Mouse (Mus musculus) heart, adult 8-10 months (tissue): ENCODE measurements around the gene Ahdc1. TPM values are rescaled to one million over a fixed set of nuclear protein-coding genes. Genes with fewer than 3 reads are reported as not detected.

Experiments used
- DNase-seq: peaks from one replicate; pipeline ENCODE4 v3.0.0; 2022; ENCODE audit warnings: low spot score
- total RNA-seq, 4 experiments: library from RNA; stranded (reverse); gene quantifications; 2 replicates each; pipeline ENCODE4 v1.2.4; 2022

The Ahdc1 gene
- total RNA-seq, result 10 to 100 TPM; 37.5 to 52.5 (median 45.0) TPM

GRCm38 (mm10) chr4:133011028-133011820, at the start of gene Ahdc1:
Ahdc1 (plus strand) TSS chr4:133011260.
- peak; percentile 89 for DNase-seq

- DNase-seq, result no peak
Observed at GRCm38 (mm10) chr4:132961866-132962265, 49.2 kb upstream of the Ahdc1 start.

GRCm38 (mm10) chr4:132962628-132963027, 48.4 kb upstream of the Ahdc1 start:
- DNase-seq, result no peak

DNA sequence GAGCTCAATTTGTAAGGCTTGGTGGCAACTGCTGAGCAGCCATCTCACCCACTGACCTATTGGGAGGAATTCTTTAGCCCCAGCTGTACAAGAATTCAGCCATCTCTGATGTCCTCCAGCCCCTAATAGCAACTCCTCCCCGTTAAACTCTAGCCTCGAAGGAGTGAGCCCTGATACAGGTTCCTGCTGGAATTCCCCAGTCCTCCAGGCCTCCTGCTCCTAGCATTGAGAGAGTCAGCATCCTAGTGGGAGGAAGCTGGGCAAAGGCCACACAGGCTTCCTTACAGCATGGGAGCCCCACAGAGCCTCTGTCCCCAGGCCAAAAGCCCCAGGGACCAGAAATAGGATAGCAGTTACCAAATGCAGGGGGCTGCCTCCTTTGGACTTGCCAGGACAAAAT, 47.6 kb upstream of the Ahdc1 start:
- no peak for DNase-seq

DNA sequence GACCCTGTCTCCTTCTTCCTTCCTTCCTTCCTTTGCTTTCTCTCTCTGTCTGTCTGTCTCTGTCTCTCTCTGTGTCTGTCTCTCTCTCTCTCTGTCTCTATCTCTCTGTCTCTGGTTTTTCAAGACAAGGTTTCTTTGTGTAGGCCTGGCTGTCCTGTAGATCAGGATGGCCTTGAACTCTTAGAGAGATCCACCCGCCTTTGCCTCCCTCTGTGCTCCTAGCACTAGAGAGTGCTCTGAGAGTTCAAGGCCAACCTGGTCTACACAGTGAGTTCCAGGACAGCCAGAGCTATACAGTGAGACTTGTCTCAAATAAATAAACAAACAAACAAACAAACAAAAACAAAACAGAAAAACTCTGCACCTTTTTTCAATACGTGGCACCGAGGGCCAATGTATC, 47.0 kb upstream of the Ahdc1 start:
- no peak for DNase-seq

DNA sequence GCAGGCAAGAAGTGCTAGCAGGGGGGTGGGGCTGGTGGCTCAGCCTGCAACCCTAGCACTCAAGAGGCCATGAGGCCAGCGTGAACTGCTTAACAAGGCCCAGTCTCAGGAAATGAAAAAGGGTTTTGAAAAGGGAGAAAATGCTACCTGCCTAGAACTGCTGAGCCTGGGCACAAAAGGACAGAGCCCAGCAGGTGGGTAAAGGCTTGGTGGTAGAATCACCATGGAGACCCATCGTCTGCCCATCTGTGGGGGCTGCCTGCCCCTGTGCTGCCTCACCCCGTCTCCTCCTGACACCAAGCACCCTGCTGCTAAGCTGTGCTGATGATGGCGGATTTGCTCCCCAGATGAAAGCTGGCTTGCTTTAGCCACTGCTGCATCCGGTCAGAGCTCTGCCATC, 46.6 kb upstream of the Ahdc1 start:
- no peak for DNase-seq

DNA sequence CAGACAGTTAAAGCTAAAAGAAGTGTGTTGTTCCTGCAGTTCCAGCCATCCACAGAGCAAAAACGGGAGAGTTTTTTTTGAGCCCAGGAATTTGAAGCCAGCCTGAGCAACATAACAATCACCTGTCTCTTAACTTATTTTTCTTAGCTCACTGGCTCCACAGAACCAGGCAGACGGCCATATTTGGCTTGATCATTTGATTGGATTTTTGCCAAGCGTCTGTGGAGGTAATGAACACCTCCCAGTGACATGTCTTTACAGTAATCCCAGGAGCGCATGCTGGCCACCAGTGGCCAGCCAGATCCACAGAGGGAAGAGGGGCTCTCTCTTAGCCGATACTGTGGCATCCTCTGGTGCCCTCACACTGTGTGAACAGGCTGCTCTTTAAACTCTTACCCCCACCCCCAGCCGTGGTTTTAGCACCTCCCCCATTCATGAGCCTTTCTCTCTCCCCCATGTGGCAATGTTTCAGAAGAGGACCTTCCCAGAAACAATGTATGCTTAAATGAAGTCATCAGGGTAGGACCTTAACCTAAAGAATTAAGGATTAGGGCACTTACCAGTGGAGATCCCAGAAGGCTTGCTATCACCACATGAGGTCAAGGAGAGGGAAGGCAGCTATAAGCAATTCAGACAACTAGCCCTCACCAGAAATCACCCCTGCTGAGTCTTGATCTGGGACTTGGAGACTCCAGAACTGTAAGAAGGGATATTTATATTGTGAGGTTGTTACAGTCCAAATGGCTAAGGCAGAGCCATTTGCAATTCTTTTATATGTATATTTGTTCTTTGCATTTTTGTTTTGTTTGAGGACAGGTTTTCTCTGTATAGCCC, 42.7 kb upstream of the Ahdc1 start:
- no peak for DNase-seq

GRCm38 (mm10) chr4:132971601-132972000, 39.5 kb upstream of the Ahdc1 start:
- DNase-seq, result no peak

DNA sequence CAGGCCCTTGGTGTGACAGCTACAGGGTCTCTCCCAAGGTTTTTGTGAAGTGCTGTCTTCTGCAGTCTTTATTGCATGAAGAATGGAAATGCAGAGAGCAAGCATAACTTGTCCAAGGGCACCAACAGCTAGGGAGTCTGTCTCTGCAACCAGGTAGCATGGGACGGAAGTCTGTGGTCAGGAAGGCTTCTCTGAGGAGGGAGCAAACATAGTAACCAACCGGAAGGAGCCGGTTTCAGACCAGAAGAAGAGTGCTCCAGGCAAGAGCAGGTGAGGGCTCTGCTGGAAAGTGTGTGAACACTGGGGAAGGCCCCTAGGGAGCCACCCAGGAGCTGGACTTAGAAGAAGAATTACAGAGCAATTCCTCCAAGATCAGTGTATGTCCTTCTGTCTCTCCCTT, 39.0 kb upstream of the Ahdc1 start:
- no peak for DNase-seq

DNA sequence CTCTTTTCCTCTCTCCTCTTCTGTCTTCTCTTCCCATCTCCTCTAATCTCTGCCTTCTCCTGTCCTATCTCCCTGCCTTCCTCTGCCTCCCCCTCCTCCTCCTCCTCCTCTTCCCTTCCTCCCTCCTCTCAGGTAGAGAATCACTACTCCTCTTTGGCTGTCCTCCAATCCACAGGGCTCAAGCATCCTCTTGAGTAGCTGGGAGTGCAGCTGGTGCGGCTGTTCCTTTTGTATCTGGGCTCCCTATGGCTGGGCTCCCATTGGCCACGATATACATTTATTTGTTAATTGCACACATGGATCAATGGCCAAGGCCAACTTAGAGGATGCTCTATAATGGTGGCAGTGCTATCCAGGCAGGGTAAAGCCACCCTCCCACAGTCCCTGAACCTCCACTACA, 38.5 kb upstream of the Ahdc1 start:
- DNase-seq, result no peak

DNA sequence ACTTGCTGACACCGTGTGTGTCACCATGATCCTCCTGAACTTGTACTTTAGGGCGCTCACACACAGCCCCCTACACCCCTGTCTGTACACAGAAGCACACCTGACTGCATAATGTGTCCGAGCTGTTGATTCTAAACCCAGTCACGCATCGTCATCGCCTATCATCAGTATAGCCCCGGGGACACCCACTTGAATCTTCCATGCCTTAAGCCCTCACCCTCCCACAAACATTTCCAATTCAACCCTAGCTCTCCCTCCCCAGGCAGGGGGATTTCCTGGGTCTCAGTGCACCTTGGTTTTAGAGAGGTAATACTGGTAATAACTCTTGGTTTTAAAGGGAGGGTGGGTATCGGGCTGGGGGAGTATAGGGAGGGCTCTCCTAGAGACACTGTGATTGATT, 37.9 kb upstream of the Ahdc1 start:
- DNase-seq, result no peak

GRCm38 (mm10) chr4:132973814-132974398, 37.2 kb upstream of the Ahdc1 start, which contains the start of gene Fgr:
Fgr (plus strand) TSS chr4:132974095.
- no peak for DNase-seq

- peak; percentile 62 for DNase-seq
Observed at GRCm38 (mm10) chr4:132974904-132975303, 36.2 kb upstream of the Ahdc1 start.

DNA sequence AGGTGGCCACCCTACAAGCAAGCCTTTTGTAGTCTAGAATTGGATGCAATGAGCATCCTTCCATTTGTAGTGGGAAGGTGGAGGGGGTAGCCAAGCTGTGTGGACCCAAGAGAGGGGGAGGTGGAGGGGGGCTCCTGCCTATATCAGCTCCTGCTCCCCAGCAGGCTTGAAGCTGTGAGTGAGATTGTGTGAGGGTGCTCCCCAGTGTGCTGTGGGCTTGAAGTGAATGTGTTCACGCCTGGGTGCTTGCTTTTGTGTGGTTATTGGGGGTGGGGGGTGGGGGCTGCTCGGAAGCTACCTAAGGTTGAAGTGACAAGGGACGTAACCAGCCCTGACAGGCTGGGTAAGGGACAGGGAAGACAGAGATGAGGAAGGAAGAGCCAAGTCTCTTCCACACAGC, 35.3 kb upstream of the Ahdc1 start:
- no peak for DNase-seq

GRCm38 (mm10) chr4:132976729-132977128, 34.3 kb upstream of the Ahdc1 start:
- no peak for DNase-seq

GRCm38 (mm10) chr4:132977597-132977996, 33.5 kb upstream of the Ahdc1 start:
- no peak for DNase-seq

- DNase-seq, result no peak
Observed at GRCm38 (mm10) chr4:132979186-132979585, 31.9 kb upstream of the Ahdc1 start.

DNA sequence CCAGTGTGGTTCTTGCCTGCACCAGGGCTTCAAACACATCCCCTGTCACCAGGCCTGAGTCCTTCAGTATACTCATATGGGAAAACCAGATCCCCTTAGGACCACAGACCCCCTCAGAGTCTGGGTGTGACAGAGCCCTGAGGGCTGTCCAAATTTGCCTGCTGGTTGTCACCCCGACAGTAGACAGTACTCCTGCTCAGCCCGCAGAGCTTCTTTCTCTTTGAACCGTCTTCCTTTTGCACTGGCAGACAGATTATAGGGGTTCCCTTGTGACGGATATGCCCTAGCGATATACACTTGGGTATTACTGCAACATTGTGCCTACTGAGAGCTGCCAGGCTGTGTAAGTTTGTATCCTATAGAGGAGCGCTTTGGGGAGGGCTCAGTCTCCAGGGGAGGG, 29.4 kb upstream of the Ahdc1 start:
- no peak for DNase-seq

- no peak for DNase-seq
Observed at GRCm38 (mm10) chr4:132982999-132983398, 28.1 kb upstream of the Ahdc1 start.

- DNase-seq, result no peak
Observed at GRCm38 (mm10) chr4:132983664-132984512, 27.2 kb upstream of the Ahdc1 start.

GRCm38 (mm10) chr4:132988581-132989355, 22.3 kb upstream of the Ahdc1 start:
- no peak for DNase-seq
